Mouse (Mus musculus) liver, embryonic 14.5 days (tissue): ENCODE measurements around the gene Gm16253.

ENCODE experiments used
- CTCF ChIP-seq: IDR thresholded peaks from 2 replicates; pipeline ENCODE4 v1.5.1; 2016; ENCODE audit warnings: antibody characterized with exemption, low read depth, control low read depth
- EP300 ChIP-seq: IDR thresholded peaks from 2 replicates; pipeline ENCODE4 v1.6.1; 2016; ENCODE audit warnings: antibody characterized with exemption, low read depth

- no peak for TF ChIP-seq CTCF
- TF ChIP-seq EP300, result no peak
Observed at GRCm38 (mm10) chr3:96590657-96591056, 13.9 kb downstream of the Gm16253 start.
